Mouse (Mus musculus): ENCODE data around the gene Tfdp1. TPM values are rescaled to one million over a fixed set of nuclear protein-coding genes. Genes with fewer than 3 reads are reported as not detected.

The Tfdp1 gene
- polyA plus RNA-seq, 1 experiment from 2014 or later, result 146 TPM

DNA sequence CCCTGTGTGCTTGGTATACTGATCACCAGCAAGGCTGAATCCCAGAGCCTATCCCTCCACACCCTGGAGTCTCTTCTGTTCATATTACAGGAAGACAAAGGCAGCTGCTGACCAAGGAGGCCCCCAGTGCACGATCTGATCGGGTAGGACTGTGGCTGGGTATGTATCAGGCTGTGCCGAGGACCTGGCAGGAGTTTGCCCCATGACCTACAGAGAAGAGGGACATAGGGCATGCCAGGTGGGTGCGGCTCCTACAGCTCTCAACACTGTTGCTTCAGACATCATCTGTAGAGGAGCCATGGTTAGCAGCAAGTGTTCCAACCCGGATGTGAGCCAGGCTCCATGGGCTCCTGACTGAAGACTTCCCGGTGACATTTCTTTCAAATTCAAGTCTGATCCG is 55.3 kb downstream of the Tfdp1 start:
- WGBS, result 92% methylated on average over 7 of the region's 7 CpGs
- Histone ChIP-seq H3K9me3 (replicated peaks; ENCODE audit: control insufficient read depth, low read length) (no peaks in the 10 kb centered on the region), H3K36me3 (ENCODE audit: control insufficient read depth, insufficient read depth, low read length) (no peaks in the 10 kb centered on the region), H3K27ac (ENCODE audit: low read depth, low read length) (no peak overlapping the region), H3K4me1 (ENCODE audit: control insufficient read depth, insufficient read depth, low read length) (no peaks in the 10 kb centered on the region), H3K9ac (ENCODE audit: low read length) (no peak overlapping the region), H3K4me2 (ENCODE audit: low read length) (no peak overlapping the region), H3K27me3 (replicated peaks; ENCODE audit: control insufficient read depth, insufficient read depth, low read length) (no peaks in the 10 kb centered on the region), H3K4me3 (ENCODE audit: low read depth, low read length) (no peak overlapping the region)
- DNase-seq (ENCODE audit: low spot score) (no peak), ATAC-seq (no peak)

GRCm38 (mm10) chr8:13396725-13397124 is 58.2 kb downstream of the Tfdp1 start, which contains the start of gene Atp4b:
Atp4b (minus strand) TSS chr8:13396825.
- no peak within 1 kb of the TSS for H3K4me2 ChIP-seq (ENCODE audit: low read length)
- no peak within 1 kb of the TSS for H3K4me3 ChIP-seq (ENCODE audit: low read depth, low read length)
- no peaks in the 10 kb centered on the region for H3K4me1 ChIP-seq (ENCODE audit: control insufficient read depth, insufficient read depth, low read length)
- no peak within 1 kb of the TSS for H3K27ac ChIP-seq (ENCODE audit: low read depth, low read length)
- WGBS, result 83% methylated on average over 5 of the region's 5 CpGs
- ATAC-seq (no peak), DNase-seq (ENCODE audit: low spot score) (no peak)
- no peaks in the 10 kb centered on the region for H3K27me3 ChIP-seq (replicated peaks; ENCODE audit: control insufficient read depth, insufficient read depth, low read length)
- no peaks in the 10 kb centered on the region for H3K36me3 ChIP-seq (ENCODE audit: control insufficient read depth, insufficient read depth, low read length)
- no peaks in the 10 kb centered on the region for H3K9me3 ChIP-seq (replicated peaks; ENCODE audit: control insufficient read depth, low read length)
- no peak within 1 kb of the TSS for H3K9ac ChIP-seq (ENCODE audit: low read length)

DNA sequence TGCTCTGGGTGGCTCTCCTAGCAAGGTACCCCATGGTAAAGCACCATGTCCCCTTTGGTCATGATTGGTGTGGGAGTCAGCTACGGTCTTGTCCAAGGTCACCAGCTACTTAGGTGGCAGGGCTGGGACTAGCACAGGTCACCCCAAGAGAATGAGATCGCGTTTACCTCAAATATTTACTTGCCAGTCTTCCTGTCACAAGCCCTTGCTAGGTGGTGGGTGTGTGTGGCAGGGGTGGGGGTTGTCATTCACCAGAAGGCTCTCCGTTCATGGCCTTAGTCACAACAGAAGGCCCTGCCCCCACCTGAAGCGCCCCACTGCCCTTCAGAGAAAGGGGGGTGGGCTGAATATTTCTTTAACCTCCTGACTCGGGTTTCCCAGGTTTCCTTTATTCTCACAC is 65.0 kb downstream of the Tfdp1 start:
- H3K36me3 ChIP-seq (ENCODE audit: control insufficient read depth, insufficient read depth, low read length), result no peaks in the 10 kb centered on the region
- H3K4me2 ChIP-seq (ENCODE audit: low read length), result no peak overlapping the region
- H3K4me3 ChIP-seq (ENCODE audit: low read depth, low read length), result no peak overlapping the region
- no peaks in the 10 kb centered on the region for H3K27me3 ChIP-seq (replicated peaks; ENCODE audit: control insufficient read depth, insufficient read depth, low read length)
- DNase-seq (ENCODE audit: low spot score) (no peak), ATAC-seq (no peak)
- no peaks in the 10 kb centered on the region for H3K4me1 ChIP-seq (ENCODE audit: control insufficient read depth, insufficient read depth, low read length)
- no peak overlapping the region for H3K9ac ChIP-seq (ENCODE audit: low read length)
- H3K9me3 ChIP-seq (replicated peaks; ENCODE audit: control insufficient read depth, low read length), result no peaks in the 10 kb centered on the region
- no peak overlapping the region for H3K27ac ChIP-seq (ENCODE audit: low read depth, low read length)
- 85% methylated on average over 6 of the region's 6 CpGs for WGBS

DNA sequence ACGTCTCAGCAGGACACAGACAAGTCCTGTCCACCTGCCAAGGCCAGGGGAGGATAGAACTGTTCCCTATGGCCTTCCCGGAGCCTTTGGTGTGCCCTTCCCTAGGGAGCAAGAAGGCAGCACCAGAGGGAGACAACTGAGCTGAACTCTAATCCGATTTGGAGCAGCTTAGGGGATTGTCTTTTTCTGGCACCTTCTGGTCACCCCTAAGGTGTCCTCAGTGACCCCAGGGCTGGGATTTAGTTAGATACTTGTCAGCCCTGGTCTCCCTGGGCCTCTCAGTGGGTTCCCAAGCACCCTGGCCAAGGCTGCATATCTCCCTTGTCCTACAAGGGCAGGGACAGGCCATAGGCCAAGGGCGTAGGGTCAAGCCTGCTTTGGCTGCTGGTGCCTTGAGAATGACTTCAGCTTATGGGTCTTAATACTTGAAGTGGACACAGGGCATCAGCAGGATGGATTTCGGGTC is 66.1 kb downstream of the Tfdp1 start, which contains the start of gene Grk1:
Grk1 (plus strand) TSS at position 416 of the 466 bp plus-strand sequence.
- no peak within 1 kb of the TSS for H3K9ac ChIP-seq (ENCODE audit: low read length)
- DNase-seq (ENCODE audit: low spot score), result no peak
- H3K27me3 ChIP-seq (replicated peaks; ENCODE audit: control insufficient read depth, insufficient read depth, low read length), result no peaks in the 10 kb centered on the region
- no peak within 1 kb of the TSS for H3K4me3 ChIP-seq (ENCODE audit: low read depth, low read length)
- H3K9me3 ChIP-seq (replicated peaks; ENCODE audit: control insufficient read depth, low read length), result no peaks in the 10 kb centered on the region
- WGBS, result 83% methylated on average over 5 of the region's 5 CpGs
- no peaks in the 10 kb centered on the region for H3K36me3 ChIP-seq (ENCODE audit: control insufficient read depth, insufficient read depth, low read length)
- no peaks in the 10 kb centered on the region for H3K4me1 ChIP-seq (ENCODE audit: control insufficient read depth, insufficient read depth, low read length)
- no peak within 1 kb of the TSS for H3K27ac ChIP-seq (ENCODE audit: low read depth, low read length)
- ATAC-seq, result no peak
- H3K4me2 ChIP-seq (ENCODE audit: low read length), result no peak within 1 kb of the TSS

GRCm38 (mm10) chr8:13406011-13406410 is 67.5 kb downstream of the Tfdp1 start:
- H3K4me1 ChIP-seq (ENCODE audit: control insufficient read depth, insufficient read depth, low read length), result no peaks in the 10 kb centered on the region
- no peaks in the 10 kb centered on the region for H3K36me3 ChIP-seq (ENCODE audit: control insufficient read depth, insufficient read depth, low read length)
- ATAC-seq (no peak), DNase-seq (ENCODE audit: low spot score) (no peak)
- H3K9ac ChIP-seq (ENCODE audit: low read length), result no peak overlapping the region
- WGBS, result 48% methylated on average over 5 of the region's 5 CpGs
- H3K27me3 ChIP-seq (replicated peaks; ENCODE audit: control insufficient read depth, insufficient read depth, low read length), result no peaks in the 10 kb centered on the region
- H3K27ac ChIP-seq (ENCODE audit: low read depth, low read length), result no peak overlapping the region
- H3K9me3 ChIP-seq (replicated peaks; ENCODE audit: control insufficient read depth, low read length), result no peaks in the 10 kb centered on the region
- H3K4me3 ChIP-seq (ENCODE audit: low read depth, low read length), result no peak overlapping the region
- no peak overlapping the region for H3K4me2 ChIP-seq (ENCODE audit: low read length)

- Histone ChIP-seq H3K4me1 (ENCODE audit: control insufficient read depth, insufficient read depth, low read length) (no peaks in the 10 kb centered on the region), H3K4me3 (ENCODE audit: low read depth, low read length) (no peak overlapping the region), H3K27me3 (replicated peaks; ENCODE audit: control insufficient read depth, insufficient read depth, low read length) (no peaks in the 10 kb centered on the region), H3K36me3 (ENCODE audit: control insufficient read depth, insufficient read depth, low read length) (no peaks in the 10 kb centered on the region), H3K27ac (ENCODE audit: low read depth, low read length) (no peak overlapping the region), H3K9me3 (replicated peaks; ENCODE audit: control insufficient read depth, low read length) (no peaks in the 10 kb centered on the region), H3K9ac (ENCODE audit: low read length) (no peak overlapping the region), H3K4me2 (ENCODE audit: low read length) (no peak overlapping the region)
- ATAC-seq (no peak), DNase-seq (ENCODE audit: low spot score) (peak; percentile 74)
- WGBS, result 23% methylated on average over 6 of the region's 6 CpGs
Measured at GRCm38 (mm10) chr8:13411597-13411996, 73.0 kb downstream of the Tfdp1 start.

- H3K9ac ChIP-seq (ENCODE audit: low read length), result no peak overlapping the region
- H3K27me3 ChIP-seq (replicated peaks; ENCODE audit: control insufficient read depth, insufficient read depth, low read length), result no peaks in the 10 kb centered on the region
- no peak overlapping the region for H3K4me3 ChIP-seq (ENCODE audit: low read depth, low read length)
- WGBS, result 65% methylated on average over 13 of the region's 13 CpGs
- no peaks in the 10 kb centered on the region for H3K36me3 ChIP-seq (ENCODE audit: control insufficient read depth, insufficient read depth, low read length)
- no peak overlapping the region for H3K27ac ChIP-seq (ENCODE audit: low read depth, low read length)
- H3K4me1 ChIP-seq (ENCODE audit: control insufficient read depth, insufficient read depth, low read length), result no peaks in the 10 kb centered on the region
- H3K9me3 ChIP-seq (replicated peaks; ENCODE audit: control insufficient read depth, low read length), result no peaks in the 10 kb centered on the region
- H3K4me2 ChIP-seq (ENCODE audit: low read length), result no peak overlapping the region
- ATAC-seq, result 0 out of 2 replicates have a peak, but pooled peaks have one; percentile 34
- DNase-seq (ENCODE audit: low spot score), result peak; percentile 75
Measured at GRCm38 (mm10) chr8:13412891-13413558, 74.5 kb downstream of the Tfdp1 start.

GRCm38 (mm10) chr8:13413823-13414390 is 75.4 kb downstream of the Tfdp1 start:
- no peak overlapping the region for H3K4me2 ChIP-seq (ENCODE audit: low read length)
- 56% methylated on average over 12 of the region's 12 CpGs for WGBS
- ATAC-seq, result no peak

DNA sequence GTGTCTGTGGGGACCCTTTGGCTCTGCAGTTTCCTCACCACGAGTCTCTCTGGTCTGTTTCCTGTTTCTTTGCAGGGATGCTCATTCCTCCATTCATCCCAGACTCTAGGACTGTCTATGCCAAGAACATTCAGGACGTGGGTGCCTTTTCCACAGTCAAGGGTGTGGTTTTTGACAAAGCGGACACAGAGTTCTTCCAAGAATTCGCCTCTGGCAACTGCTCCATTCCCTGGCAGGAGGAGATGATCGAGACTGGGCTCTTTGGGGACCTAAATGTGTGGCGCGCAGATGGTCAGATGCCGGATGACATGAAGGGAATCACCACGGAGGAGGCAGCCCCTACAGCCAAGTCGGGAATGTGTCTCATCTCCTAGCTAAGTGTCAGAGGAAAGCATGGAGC is 77.3 kb downstream of the Tfdp1 start:
- no peaks in the 10 kb centered on the region for H3K9me3 ChIP-seq (replicated peaks; ENCODE audit: control insufficient read depth, low read length)
- H3K27me3 ChIP-seq (replicated peaks; ENCODE audit: control insufficient read depth, insufficient read depth, low read length), result no peaks in the 10 kb centered on the region
- no peak for ATAC-seq
- H3K9ac ChIP-seq (ENCODE audit: low read length), result no peak overlapping the region
- no peaks in the 10 kb centered on the region for H3K36me3 ChIP-seq (ENCODE audit: control insufficient read depth, insufficient read depth, low read length)
- 82% methylated on average over 10 of the region's 10 CpGs for WGBS
- no peak overlapping the region for H3K27ac ChIP-seq (ENCODE audit: low read depth, low read length)
- no peak for DNase-seq (ENCODE audit: low spot score)
- H3K4me1 ChIP-seq (ENCODE audit: control insufficient read depth, insufficient read depth, low read length), result no peaks in the 10 kb centered on the region
- no peak overlapping the region for H3K4me2 ChIP-seq (ENCODE audit: low read length)
- H3K4me3 ChIP-seq (ENCODE audit: low read depth, low read length), result no peak overlapping the region

More at GRCm38 (mm10) chr8:13413823-13414390, 75.4 kb downstream of the Tfdp1 start:
- Histone ChIP-seq H3K9me3 (replicated peaks; ENCODE audit: control insufficient read depth, low read length) (no peaks in the 10 kb centered on the region), H3K4me1 (ENCODE audit: control insufficient read depth, insufficient read depth, low read length) (no peaks in the 10 kb centered on the region), H3K36me3 (ENCODE audit: control insufficient read depth, insufficient read depth, low read length) (no peaks in the 10 kb centered on the region), H3K27ac (ENCODE audit: low read depth, low read length) (no peak overlapping the region), H3K4me3 (ENCODE audit: low read depth, low read length) (no peak overlapping the region), H3K27me3 (replicated peaks; ENCODE audit: control insufficient read depth, insufficient read depth, low read length) (no peaks in the 10 kb centered on the region), H3K9ac (ENCODE audit: low read length) (no peak overlapping the region)
- DNase-seq (ENCODE audit: low spot score), result no peak

Data from forebrain, embryonic 14.5 days (tissue).